Mouse (Mus musculus): ENCODE data around the gene Bbc3.

DNA sequence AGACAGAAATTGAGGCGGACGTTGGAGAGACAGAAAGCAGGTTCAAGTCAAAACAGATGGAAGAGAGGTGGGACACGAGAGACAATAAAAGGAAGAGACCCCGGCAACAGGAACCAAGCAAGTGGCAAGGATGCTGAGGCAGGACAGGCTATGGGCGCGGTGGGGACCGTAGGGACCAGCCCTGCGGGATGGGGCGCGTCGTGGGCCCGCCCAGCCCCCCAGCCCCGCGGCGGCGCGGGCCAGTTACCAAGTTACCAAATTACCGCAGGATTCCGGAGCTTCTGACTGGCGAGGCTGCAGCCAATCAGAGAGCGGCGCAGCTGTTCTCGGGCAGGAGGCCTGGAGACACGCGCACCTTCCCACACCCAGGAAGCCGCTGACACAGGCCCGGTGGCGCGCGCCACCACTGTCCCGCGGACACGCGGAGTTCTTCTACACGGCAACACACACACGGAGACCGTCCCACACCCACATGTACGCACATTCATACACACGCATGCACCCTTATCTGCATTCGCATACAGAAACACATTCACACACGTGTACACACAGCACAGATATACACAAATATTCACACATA is 12.8 kb upstream of the Bbc3 start:
- TF ChIP-seq CHD2 (IDR thresholded peaks at IDR 0.05; ENCODE audit: low read depth, low read length) (no peak), ZNF384 (IDR thresholded peaks at IDR 0.05; ENCODE audit: low read depth, low read length) (no peak), ZC3H11A (IDR thresholded peaks at IDR 0.05; ENCODE audit: borderline replicate concordance, low read depth, low read length) (no peak), MAFK (IDR thresholded peaks at IDR 0.05; ENCODE audit: insufficient read depth, low read depth, low read length) (no peak), HCFC1 (IDR thresholded peaks at IDR 0.05; ENCODE audit: borderline replicate concordance, insufficient read depth, low read length) (no peak)

Measured in ES-E14 (cell line).